Mouse (Mus musculus): ENCODE data around the gene Hcn2. TPM values are rescaled to one million over a fixed set of nuclear protein-coding genes. Genes with fewer than 3 reads are reported as not detected.

Gene Hcn2
- total and polyA plus RNA-seq, 3 experiments, result 0.11 to 0.27 TPM; not detected in 1

- DNase-seq (ENCODE audit: low spot score) (no peak), ATAC-seq (ENCODE audit: extremely low read depth, insufficient number of reproducible peaks, low FRiP score, poor library complexity, severe bottlenecking) (no peak)
- Histone ChIP-seq H3K36me3 (replicated peaks) (no peaks in the 10 kb centered on the region), H3K4me3 (ENCODE audit: low read depth, low read length) (no peak overlapping the region), H3K27me3 (ENCODE audit: insufficient read depth, low read length) (peaks cover 83% of the 10 kb centered on the region), H3K9me3 (replicated peaks) (no peaks in the 10 kb centered on the region), H3K4me1 (ENCODE audit: insufficient read depth, low read depth, low read length) (peaks cover 15% of the 10 kb centered on the region)
- no peak for TF ChIP-seq GATA1 (IDR thresholded peaks at IDR 0.05; ENCODE audit: borderline replicate concordance, low read length)
- no peak for TF ChIP-seq GATA2 (IDR thresholded peaks at IDR 0.05; ENCODE audit: borderline replicate concordance, low read depth, low read length)
- TF ChIP-seq TAL1 (conservative IDR thresholded peaks at IDR 0.05; ENCODE audit: low read depth, low read length), result no peak
- TF ChIP-seq CTCF (IDR thresholded peaks at IDR 0.05; ENCODE audit: low read depth, low read length), result no peak
- TF ChIP-seq POLR2AphosphoS5 (IDR thresholded peaks at IDR 0.05; ENCODE audit: insufficient replicate concordance, low read depth, low read length), result no peak
These were observed 4.7 kb downstream of the Hcn2 start for GRCm38 (mm10) chr10:79721089-79721488.

GRCm38 (mm10) chr10:79723047-79723446 is 6.6 kb downstream of the Hcn2 start:
- ATAC-seq (ENCODE audit: extremely low read depth, insufficient number of reproducible peaks, low FRiP score, poor library complexity, severe bottlenecking) (no peak), DNase-seq (ENCODE audit: low spot score) (no peak)
- Histone ChIP-seq H3K9me3 (replicated peaks) (0 out of 2 replicates have a peak, but pooled peaks cover 4% of the 10 kb centered on the region), H3K4me1 (ENCODE audit: insufficient read depth, low read depth, low read length) (no peaks in the 10 kb centered on the region), H3K4me3 (ENCODE audit: low read depth, low read length) (no peak overlapping the region), H3K27me3 (ENCODE audit: insufficient read depth, low read length) (peaks cover 68% of the 10 kb centered on the region), H3K36me3 (replicated peaks) (no peaks in the 10 kb centered on the region)
- no peak for TF ChIP-seq TAL1 (conservative IDR thresholded peaks at IDR 0.05; ENCODE audit: low read depth, low read length)
- no peak for TF ChIP-seq GATA2 (IDR thresholded peaks at IDR 0.05; ENCODE audit: borderline replicate concordance, low read depth, low read length)
- no peak for TF ChIP-seq POLR2AphosphoS5 (IDR thresholded peaks at IDR 0.05; ENCODE audit: insufficient replicate concordance, low read depth, low read length)
- TF ChIP-seq GATA1 (IDR thresholded peaks at IDR 0.05; ENCODE audit: borderline replicate concordance, low read length), result no peak
- no peak for TF ChIP-seq CTCF (IDR thresholded peaks at IDR 0.05; ENCODE audit: low read depth, low read length)

- ATAC-seq (ENCODE audit: extremely low read depth, insufficient number of reproducible peaks, low FRiP score, poor library complexity, severe bottlenecking) (no peak), DNase-seq (ENCODE audit: low spot score) (no peak)
- no peak for TF ChIP-seq GATA1 (IDR thresholded peaks at IDR 0.05; ENCODE audit: borderline replicate concordance, low read length)
- no peak for TF ChIP-seq POLR2AphosphoS5 (IDR thresholded peaks at IDR 0.05; ENCODE audit: insufficient replicate concordance, low read depth, low read length)
- no peak for TF ChIP-seq CTCF (IDR thresholded peaks at IDR 0.05; ENCODE audit: low read depth, low read length)
- TF ChIP-seq GATA2 (IDR thresholded peaks at IDR 0.05; ENCODE audit: borderline replicate concordance, low read depth, low read length), result no peak
- no peak for TF ChIP-seq TAL1 (conservative IDR thresholded peaks at IDR 0.05; ENCODE audit: low read depth, low read length)
- no peaks in the 10 kb centered on the region for H3K36me3 ChIP-seq (replicated peaks)
- peaks cover 68% of the 10 kb centered on the region for H3K27me3 ChIP-seq (ENCODE audit: insufficient read depth, low read length)
- 0 out of 2 replicates have a peak, but pooled peaks cover 4% of the 10 kb centered on the region for H3K9me3 ChIP-seq (replicated peaks)
- H3K4me3 ChIP-seq (ENCODE audit: low read depth, low read length), result no peak overlapping the region
- no peaks in the 10 kb centered on the region for H3K4me1 ChIP-seq (ENCODE audit: insufficient read depth, low read depth, low read length)
These were observed 7.3 kb downstream of the Hcn2 start for GRCm38 (mm10) chr10:79723692-79724091.

GRCm38 (mm10) chr10:79726090-79726489 is 9.7 kb downstream of the Hcn2 start:
- H3K4me3 ChIP-seq (ENCODE audit: low read depth, low read length), result no peak overlapping the region
- H3K27me3 ChIP-seq (ENCODE audit: insufficient read depth, low read length), result peaks cover 60% of the 10 kb centered on the region
- H3K9me3 ChIP-seq (replicated peaks), result 0 out of 2 replicates have a peak, but pooled peaks cover 4% of the 10 kb centered on the region
- H3K36me3 ChIP-seq (replicated peaks), result no peaks in the 10 kb centered on the region
- ATAC-seq (ENCODE audit: extremely low read depth, insufficient number of reproducible peaks, low FRiP score, poor library complexity, severe bottlenecking), result no peak
- TF ChIP-seq CTCF (IDR thresholded peaks at IDR 0.05; ENCODE audit: low read depth, low read length) (peak; percentile 91), POLR2AphosphoS5 (IDR thresholded peaks at IDR 0.05; ENCODE audit: insufficient replicate concordance, low read depth, low read length) (no peak)
- no peaks in the 10 kb centered on the region for H3K4me1 ChIP-seq (ENCODE audit: insufficient read depth, low read depth, low read length)
- peak; percentile 54 for DNase-seq (ENCODE audit: low spot score)

GRCm38 (mm10) chr10:79728323-79729249 is 12.2 kb downstream of the Hcn2 start:
- TF ChIP-seq POLR2AphosphoS5 (IDR thresholded peaks at IDR 0.05; ENCODE audit: insufficient replicate concordance, low read depth, low read length) (no peak), TAL1 (conservative IDR thresholded peaks at IDR 0.05; ENCODE audit: low read depth, low read length) (no peak), GATA1 (IDR thresholded peaks at IDR 0.05; ENCODE audit: borderline replicate concordance, low read length) (no peak), CTCF (IDR thresholded peaks at IDR 0.05; ENCODE audit: low read depth, low read length) (no peak), GATA2 (IDR thresholded peaks at IDR 0.05; ENCODE audit: borderline replicate concordance, low read depth, low read length) (no peak)
- ATAC-seq (ENCODE audit: extremely low read depth, insufficient number of reproducible peaks, low FRiP score, poor library complexity, severe bottlenecking), result no peak
- H3K9me3 ChIP-seq (replicated peaks), result 0 out of 2 replicates have a peak, but pooled peaks cover 4% of the 10 kb centered on the region

GRCm38 (mm10) chr10:79729357-79729965 is 13.0 kb downstream of the Hcn2 start:
- ATAC-seq (ENCODE audit: extremely low read depth, insufficient number of reproducible peaks, low FRiP score, poor library complexity, severe bottlenecking) (no peak), DNase-seq (ENCODE audit: low spot score) (no peak)
- TF ChIP-seq CTCF (IDR thresholded peaks at IDR 0.05; ENCODE audit: low read depth, low read length) (no peak), GATA1 (IDR thresholded peaks at IDR 0.05; ENCODE audit: borderline replicate concordance, low read length) (no peak), GATA2 (IDR thresholded peaks at IDR 0.05; ENCODE audit: borderline replicate concordance, low read depth, low read length) (no peak), TAL1 (conservative IDR thresholded peaks at IDR 0.05; ENCODE audit: low read depth, low read length) (no peak), POLR2AphosphoS5 (IDR thresholded peaks at IDR 0.05; ENCODE audit: insufficient replicate concordance, low read depth, low read length) (no peak)
- Histone ChIP-seq H3K27me3 (ENCODE audit: insufficient read depth, low read length) (peaks cover 28% of the 10 kb centered on the region), H3K4me3 (ENCODE audit: low read depth, low read length) (no peak overlapping the region), H3K9me3 (replicated peaks) (peaks cover 4% of the 10 kb centered on the region; the same call in 1 of the 2 replicates), H3K4me1 (ENCODE audit: insufficient read depth, low read depth, low read length) (no peaks in the 10 kb centered on the region), H3K36me3 (replicated peaks) (peaks cover 18% of the 10 kb centered on the region)

More at GRCm38 (mm10) chr10:79728323-79729249, 12.2 kb downstream of the Hcn2 start:
- Histone ChIP-seq H3K4me3 (ENCODE audit: low read depth, low read length) (no peak overlapping the region), H3K4me1 (ENCODE audit: insufficient read depth, low read depth, low read length) (no peaks in the 10 kb centered on the region), H3K36me3 (replicated peaks) (peaks cover 9% of the 10 kb centered on the region), H3K27me3 (ENCODE audit: insufficient read depth, low read length) (peaks cover 35% of the 10 kb centered on the region)
- DNase-seq (ENCODE audit: low spot score), result no peak
